Mouse (Mus musculus) midbrain, embryonic 13.5 days (tissue): ENCODE data around the gene Lctl. TPM values are rescaled to one million over a fixed set of nuclear protein-coding genes. Genes with fewer than 3 reads are reported as not detected.

Source experiments
- ATAC-seq: fragments of 200-750 bp; cut with Nextera tagmentation; 2 replicates; pipeline ENCODE4 v1.8.0; 2017; ENCODE audit warnings: mild to moderate bottlenecking, moderate TSS enrichment, moderate library complexity
- H3K27ac ChIP-seq: fragments of 300-500 bp; sonication (generic); 2 replicates; pipeline ENCODE4 v1.5.1; 2015; ENCODE audit warnings: inconsistent platforms, mild to moderate bottlenecking, moderate library complexity
- H3K27me3 ChIP-seq: fragments of 300-500 bp; sonication (generic); 2 replicates; pipeline ENCODE4 v1.6.1; 2015; ENCODE audit warnings: mild to moderate bottlenecking, inconsistent platforms
- H3K36me3 ChIP-seq: fragments of 300-500 bp; sonication (generic); 2 replicates; pipeline ENCODE4 v1.6.1; 2015; ENCODE audit warnings: mild to moderate bottlenecking, inconsistent platforms
- H3K4me1 ChIP-seq: fragments of 300-500 bp; sonication (generic); replicated peaks from 2 replicates; pipeline ENCODE4 v1.6.1; 2015; ENCODE audit warnings: inconsistent platforms
- H3K4me2 ChIP-seq: fragments of 300-500 bp; sonication (generic); replicated peaks from 2 replicates; pipeline ENCODE4 v1.6.1; 2015; ENCODE audit warnings: moderate library complexity, mild to moderate bottlenecking, inconsistent platforms
- H3K4me3 ChIP-seq: fragments of 300-500 bp; sonication (generic); replicated peaks from 2 replicates; pipeline ENCODE4 v1.5.1; 2015; ENCODE audit warnings: mild to moderate bottlenecking, inconsistent platforms
- H3K9ac ChIP-seq: fragments of 300-500 bp; sonication (generic); replicated peaks from 2 replicates; pipeline ENCODE4 v1.6.1; 2015; ENCODE audit warnings: mild to moderate bottlenecking, inconsistent platforms
- H3K9me3 ChIP-seq: fragments of 300-500 bp; sonication (generic); 2 replicates; pipeline ENCODE4 v1.6.1; 2016; ENCODE audit warnings: mild to moderate bottlenecking, inconsistent platforms
- WGBS: fragments of 180-500 bp; shearing (Covaris S2); methylation state at CpG from one replicate; pipeline ENCODE4 v1.1.7; 2015; 5-methylcytosine and 5-hydroxymethylcytosine counted together
- polyA plus RNA-seq: library from polyadenylated mRNA; unstranded; fragments of >200 nt; fragmentation: Nextera tagmentation; extraction: Ambion mirVana; gene quantifications from 2 replicates; pipeline ENCODE4 v1.2.1, GENCODE M21; 2015

The Lctl gene
- polyA plus RNA-seq, 1 experiment from 2014 or later = not detected

DNA sequence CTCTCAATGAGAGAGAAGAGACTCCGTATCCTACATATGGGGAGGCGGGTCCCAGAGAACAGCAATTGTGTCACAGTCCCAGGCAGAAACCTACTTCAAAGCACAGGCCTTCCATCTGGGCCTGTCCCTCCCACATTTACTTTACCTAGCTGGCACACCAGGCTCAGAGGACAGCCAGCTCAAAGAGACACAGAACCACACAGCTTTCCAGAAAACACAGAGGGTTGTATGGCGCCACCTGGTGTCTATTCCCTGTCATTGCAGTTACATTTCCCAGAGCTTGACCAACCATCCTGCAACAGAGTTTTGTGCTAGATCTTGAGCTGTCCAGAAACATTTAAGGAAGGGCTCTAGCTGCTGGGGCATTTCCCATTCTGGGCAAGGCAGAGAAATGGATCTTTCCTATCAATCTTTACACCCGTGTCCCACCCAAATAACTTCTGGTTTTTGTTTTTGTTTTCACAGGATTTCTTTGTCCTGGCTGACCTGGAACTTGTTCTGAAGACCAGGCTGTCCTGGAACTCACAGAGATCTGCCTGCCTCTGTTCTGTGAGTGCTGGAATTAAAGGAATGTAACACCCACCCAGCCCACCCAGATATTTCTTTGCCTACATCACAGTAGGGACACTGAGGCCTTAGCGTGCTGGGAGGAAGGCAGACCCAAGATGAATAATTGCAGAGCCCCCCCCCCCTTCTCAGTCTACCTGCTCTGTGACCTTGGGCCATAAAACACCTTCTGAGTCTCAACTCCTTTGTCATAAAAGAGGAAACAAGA, 29.3 kb upstream of the Lctl start:
- no peak overlapping the region for H3K4me2 ChIP-seq
- peaks cover 10% of the 10 kb centered on the region for H3K4me1 ChIP-seq
- 50% methylated on average over 5 of the region's 5 CpGs for WGBS
- no peak overlapping the region for H3K9ac ChIP-seq
- H3K27me3 ChIP-seq = peaks cover 34% of the 10 kb centered on the region
- H3K9me3 ChIP-seq = no peaks in the 10 kb centered on the region
- no peak overlapping the region for H3K27ac ChIP-seq
- H3K4me3 ChIP-seq = no peak overlapping the region
- peak; percentile 62; the same call in 1 of the 2 replicates for ATAC-seq
- H3K36me3 ChIP-seq = no peaks in the 10 kb centered on the region

DNA sequence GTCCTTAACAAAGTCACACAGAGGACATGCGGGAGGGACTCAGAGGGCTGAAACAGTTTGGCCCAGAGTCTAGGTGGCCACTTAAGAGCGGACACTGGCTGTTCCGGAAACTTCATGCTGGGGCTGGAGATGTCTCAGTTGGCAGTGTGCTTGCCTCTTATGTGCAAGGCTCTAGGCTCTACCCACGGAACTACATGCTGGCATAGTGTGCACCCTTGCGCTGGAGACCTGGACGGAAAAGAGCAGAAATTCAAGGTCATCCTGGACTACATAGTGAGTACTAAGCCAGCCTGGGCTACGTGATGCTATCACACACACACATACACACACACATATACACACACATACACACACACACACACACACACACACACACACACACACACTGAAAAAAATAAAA, 28.6 kb upstream of the Lctl start:
- Histone ChIP-seq H3K27ac (no peak overlapping the region), H3K27me3 (peaks cover 27% of the 10 kb centered on the region), H3K4me2 (no peak overlapping the region), H3K9ac (no peak overlapping the region), H3K36me3 (no peaks in the 10 kb centered on the region), H3K4me1 (peaks cover 10% of the 10 kb centered on the region), H3K4me3 (no peak overlapping the region), H3K9me3 (no peaks in the 10 kb centered on the region)
- ATAC-seq = no peak
- WGBS = 90% methylated on average over 7 of the region's 7 CpGs

DNA sequence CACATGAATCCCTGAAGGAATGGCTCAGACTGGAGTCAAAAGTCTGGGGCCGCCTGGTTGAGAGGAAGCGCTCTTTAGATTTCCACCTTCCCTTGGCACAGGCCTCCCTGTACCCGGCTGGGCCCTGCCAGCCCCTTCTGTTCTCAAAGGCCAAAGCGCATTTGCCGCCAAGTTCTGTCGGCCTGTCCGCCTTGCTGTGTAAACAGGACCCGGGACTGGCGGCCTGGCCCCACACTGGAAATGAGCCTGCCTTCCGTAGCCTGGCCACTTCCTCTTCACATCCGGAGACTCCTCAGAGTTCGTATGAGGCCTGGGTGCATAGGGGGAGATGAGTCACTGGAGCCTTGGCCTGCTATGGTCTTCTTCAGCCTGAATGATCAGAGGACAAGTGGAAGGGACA, 27.9 kb upstream of the Lctl start:
- no peaks in the 10 kb centered on the region for H3K9me3 ChIP-seq
- H3K9ac ChIP-seq = no peak overlapping the region
- H3K27me3 ChIP-seq = peaks cover 21% of the 10 kb centered on the region
- H3K4me3 ChIP-seq = no peak overlapping the region
- no peaks in the 10 kb centered on the region for H3K36me3 ChIP-seq
- H3K4me1 ChIP-seq = peaks cover 12% of the 10 kb centered on the region
- H3K27ac ChIP-seq = no peak overlapping the region
- no peak for ATAC-seq
- H3K4me2 ChIP-seq = no peak overlapping the region
- WGBS = 70% methylated on average over 12 of the region's 12 CpGs

DNA sequence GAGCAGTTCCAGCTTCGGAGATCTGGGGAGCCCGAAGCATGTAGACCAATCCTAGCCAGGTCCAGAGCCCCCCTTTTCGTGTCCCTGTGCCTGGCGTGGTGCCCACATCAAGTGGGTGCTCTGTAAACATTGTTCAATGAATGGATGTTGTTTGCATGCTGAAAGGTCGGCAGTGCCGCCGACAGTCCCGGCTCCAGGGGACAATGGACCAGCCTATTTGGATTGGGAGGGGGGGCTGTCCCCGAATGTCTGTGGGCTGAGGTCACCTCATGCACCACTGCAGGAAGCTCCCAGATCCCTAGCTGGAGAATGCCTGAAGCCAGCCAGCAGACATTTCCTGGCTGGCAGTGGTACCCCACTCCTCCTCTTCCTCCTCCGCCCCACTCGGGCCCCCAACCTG, 22.9 kb upstream of the Lctl start:
- H3K36me3 ChIP-seq = no peaks in the 10 kb centered on the region
- H3K4me3 ChIP-seq = no peak overlapping the region
- no peak overlapping the region for H3K27ac ChIP-seq
- WGBS = 59% methylated on average over 11 of the region's 11 CpGs
- peaks cover 10% of the 10 kb centered on the region for H3K4me1 ChIP-seq
- H3K4me2 ChIP-seq = no peak overlapping the region
- no peak overlapping the region for H3K9ac ChIP-seq
- peak; percentile 58; the same call in 1 of the 2 replicates for ATAC-seq
- no peaks in the 10 kb centered on the region for H3K27me3 ChIP-seq
- H3K9me3 ChIP-seq = no peaks in the 10 kb centered on the region

DNA sequence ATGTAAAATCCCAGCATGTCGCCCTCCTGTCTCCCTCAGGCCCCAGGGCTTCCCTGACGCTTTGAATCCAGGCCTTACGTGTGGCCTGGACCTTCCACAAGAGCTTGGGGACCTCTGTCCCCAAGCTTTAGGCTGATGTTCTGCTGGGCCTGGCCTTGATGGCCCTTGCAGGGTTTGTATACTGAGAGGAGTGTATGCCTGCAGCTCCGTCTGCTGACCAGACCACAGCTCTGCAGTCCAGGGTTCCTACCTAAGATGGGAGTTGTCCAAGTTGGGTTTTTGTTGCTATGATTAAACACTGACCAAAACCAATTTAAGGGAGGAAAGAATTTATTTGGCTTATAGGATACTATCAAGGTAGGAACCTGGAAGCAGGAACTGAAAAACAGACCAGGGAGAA, 18.7 kb upstream of the Lctl start:
- H3K9ac ChIP-seq = no peak overlapping the region
- no peaks in the 10 kb centered on the region for H3K27me3 ChIP-seq
- 60% methylated on average over 4 of the region's 4 CpGs for WGBS
- H3K4me3 ChIP-seq = no peak overlapping the region
- no peak for ATAC-seq
- H3K27ac ChIP-seq = no peak overlapping the region
- no peaks in the 10 kb centered on the region for H3K9me3 ChIP-seq
- H3K4me2 ChIP-seq = no peak overlapping the region
- peaks cover 10% of the 10 kb centered on the region for H3K4me1 ChIP-seq
- H3K36me3 ChIP-seq = no peaks in the 10 kb centered on the region

DNA sequence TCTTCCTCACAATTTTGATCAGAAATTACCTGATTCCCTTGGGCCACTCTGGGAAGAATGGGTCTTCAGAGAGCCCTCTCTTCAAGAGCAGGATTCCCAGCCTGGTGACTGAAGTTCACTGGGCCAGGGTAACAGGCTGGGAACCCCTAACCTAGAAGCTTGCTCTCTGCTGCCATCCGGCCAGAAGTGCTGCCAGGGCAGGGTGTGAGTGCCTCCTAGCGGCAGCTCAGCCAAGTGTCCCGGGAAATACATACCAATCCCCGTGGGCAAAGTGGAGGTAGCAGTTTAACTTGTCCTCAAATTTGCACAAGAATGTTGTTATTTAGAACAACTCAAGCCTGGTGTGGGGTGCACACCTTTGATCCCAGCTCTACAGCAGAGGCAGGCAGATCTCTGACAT, 16.5 kb upstream of the Lctl start:
- H3K27me3 ChIP-seq = no peaks in the 10 kb centered on the region
- no peak overlapping the region for H3K27ac ChIP-seq
- no peaks in the 10 kb centered on the region for H3K4me1 ChIP-seq
- H3K4me3 ChIP-seq = no peak overlapping the region
- no peak for ATAC-seq
- no peak overlapping the region for H3K9ac ChIP-seq
- H3K4me2 ChIP-seq = no peak overlapping the region
- no peaks in the 10 kb centered on the region for H3K9me3 ChIP-seq
- H3K36me3 ChIP-seq = no peaks in the 10 kb centered on the region
- WGBS = under 1% methylated on average over 4 of the region's 4 CpGs

DNA sequence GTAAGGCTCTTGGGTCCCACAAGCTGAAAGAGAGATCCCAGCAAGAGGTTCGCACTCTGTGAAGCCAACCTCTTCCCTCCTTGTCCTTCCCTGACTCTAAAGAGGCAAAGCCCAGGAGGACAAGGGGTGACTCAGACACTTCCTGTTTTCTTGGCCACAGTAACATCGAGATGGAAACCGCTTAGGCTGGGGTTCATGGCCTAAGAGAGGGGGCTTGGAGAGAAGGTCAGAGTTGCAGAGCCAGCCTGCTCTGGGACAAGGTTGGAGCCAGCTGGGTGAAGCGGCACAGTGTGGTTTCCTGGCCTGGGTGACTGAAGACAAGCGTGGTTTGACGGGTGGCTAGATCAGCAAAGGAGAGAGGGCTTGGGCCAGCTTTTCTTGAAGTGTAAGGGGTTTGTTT, 11.6 kb upstream of the Lctl start:
- Histone ChIP-seq H3K9me3 (no peaks in the 10 kb centered on the region), H3K9ac (no peak overlapping the region), H3K4me3 (no peak overlapping the region), H3K4me2 (no peak overlapping the region), H3K27ac (no peak overlapping the region), H3K4me1 (no peaks in the 10 kb centered on the region), H3K27me3 (no peaks in the 10 kb centered on the region), H3K36me3 (no peaks in the 10 kb centered on the region)
- 84% methylated on average over 6 of the region's 6 CpGs for WGBS
- ATAC-seq = no peak

DNA sequence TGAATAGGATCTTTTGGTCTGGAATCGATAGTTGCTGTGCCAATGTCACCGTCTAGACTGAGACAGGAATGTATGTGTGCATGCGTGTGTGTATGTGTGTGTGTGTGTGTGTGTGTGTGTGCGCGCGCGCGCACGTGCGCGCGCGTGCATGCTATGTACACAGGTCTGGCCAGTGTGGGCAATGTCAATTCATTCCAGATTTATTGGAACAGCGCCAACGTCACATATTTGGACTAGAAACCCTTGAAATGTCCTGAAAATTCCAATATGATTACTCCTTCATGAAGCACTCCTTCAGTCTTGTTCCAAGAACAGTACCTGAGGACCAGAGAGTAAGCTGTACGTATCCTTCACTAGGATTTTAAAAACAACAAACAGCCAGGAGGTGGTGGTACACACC, 6.4 kb upstream of the Lctl start:
- H3K9me3 ChIP-seq = no peaks in the 10 kb centered on the region
- H3K27me3 ChIP-seq = no peaks in the 10 kb centered on the region
- H3K36me3 ChIP-seq = no peaks in the 10 kb centered on the region
- H3K9ac ChIP-seq = no peak overlapping the region
- no peaks in the 10 kb centered on the region for H3K4me1 ChIP-seq
- no peak overlapping the region for H3K4me2 ChIP-seq
- H3K4me3 ChIP-seq = no peak overlapping the region
- no peak overlapping the region for H3K27ac ChIP-seq
- ATAC-seq = no peak
- WGBS = 98% methylated on average over 16 of the region's 16 CpGs

DNA sequence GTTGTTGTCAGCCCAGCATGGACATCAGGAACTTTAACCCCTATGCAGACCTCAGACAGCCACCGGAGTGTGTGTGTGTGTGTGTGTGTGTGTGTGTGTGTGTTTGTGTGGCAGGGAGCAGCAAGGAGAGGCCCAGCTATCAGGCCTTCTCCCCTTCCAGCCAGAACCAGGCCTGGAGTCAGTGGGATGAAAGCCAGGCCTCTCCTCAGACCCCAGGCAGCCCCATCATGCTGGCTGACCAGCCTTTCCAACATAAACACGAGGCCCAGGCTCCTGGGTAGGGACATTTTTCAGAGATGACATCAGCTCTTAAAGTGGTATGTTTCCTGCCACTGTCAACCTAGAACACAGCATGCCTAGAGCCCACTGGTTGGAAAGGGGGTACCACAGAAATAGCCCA, 2.3 kb upstream of the Lctl start:
- H3K27ac ChIP-seq = no peak overlapping the region
- WGBS = 66% methylated on average over 2 of the region's 2 CpGs
- H3K27me3 ChIP-seq = no peaks in the 10 kb centered on the region
- no peaks in the 10 kb centered on the region for H3K36me3 ChIP-seq
- H3K4me2 ChIP-seq = no peak overlapping the region
- no peak overlapping the region for H3K9ac ChIP-seq
- H3K4me3 ChIP-seq = no peak overlapping the region
- H3K9me3 ChIP-seq = no peaks in the 10 kb centered on the region
- H3K4me1 ChIP-seq = no peaks in the 10 kb centered on the region
- no peak for ATAC-seq

DNA sequence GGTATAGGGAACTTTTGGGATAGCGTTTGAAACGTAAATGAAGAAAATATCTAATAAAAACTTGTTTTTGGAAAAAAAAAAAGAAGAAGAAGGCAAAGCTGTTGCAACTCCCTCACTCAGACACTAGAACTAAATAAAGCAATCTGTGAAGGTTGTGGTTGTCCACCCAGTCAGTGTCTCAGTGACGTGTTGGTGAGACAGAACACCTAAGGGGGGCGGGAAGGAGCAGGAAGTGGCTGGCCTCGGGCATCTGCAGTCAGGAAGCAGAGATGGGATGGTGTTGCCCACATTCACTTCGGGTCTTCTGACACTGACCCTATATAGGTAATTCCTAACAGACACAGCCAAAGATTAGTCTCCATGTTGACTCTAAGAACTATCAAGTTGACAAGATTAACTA, 1.2 kb upstream of the Lctl start:
- no peak overlapping the region for H3K9ac ChIP-seq
- no peaks in the 10 kb centered on the region for H3K9me3 ChIP-seq
- no peaks in the 10 kb centered on the region for H3K4me1 ChIP-seq
- no peaks in the 10 kb centered on the region for H3K27me3 ChIP-seq
- 89% methylated on average over 6 of the region's 6 CpGs for WGBS
- no peak for ATAC-seq
- H3K4me3 ChIP-seq = no peak overlapping the region
- no peak overlapping the region for H3K4me2 ChIP-seq
- no peaks in the 10 kb centered on the region for H3K36me3 ChIP-seq
- no peak overlapping the region for H3K27ac ChIP-seq

DNA sequence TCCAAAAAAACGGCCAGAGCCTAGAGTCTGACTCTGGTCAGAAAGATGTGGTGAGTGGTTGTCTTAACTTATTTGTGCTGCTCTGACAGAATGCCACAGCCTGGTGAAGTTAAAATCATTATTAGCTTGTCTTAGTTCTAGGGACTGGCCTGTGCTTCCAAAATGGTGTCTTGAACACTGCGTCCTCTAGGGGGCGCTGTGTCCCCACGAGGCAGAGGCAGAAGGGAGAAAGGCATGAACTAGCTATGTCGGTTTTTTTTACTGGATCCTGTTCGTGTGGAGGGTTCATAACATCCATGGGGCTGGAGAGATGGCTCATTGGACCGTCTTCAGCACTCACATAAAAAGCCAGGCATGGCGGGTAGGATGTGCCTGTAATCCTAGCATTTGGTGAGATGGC, 3.0 kb downstream of the Lctl start:
- Histone ChIP-seq H3K4me2 (no peak overlapping the region), H3K27ac (no peak overlapping the region), H3K9ac (no peak overlapping the region), H3K36me3 (no peaks in the 10 kb centered on the region), H3K27me3 (no peaks in the 10 kb centered on the region), H3K4me1 (no peaks in the 10 kb centered on the region), H3K9me3 (no peaks in the 10 kb centered on the region), H3K4me3 (no peak overlapping the region)
- no peak for ATAC-seq
- WGBS = 37% methylated on average over 8 of the region's 8 CpGs

DNA sequence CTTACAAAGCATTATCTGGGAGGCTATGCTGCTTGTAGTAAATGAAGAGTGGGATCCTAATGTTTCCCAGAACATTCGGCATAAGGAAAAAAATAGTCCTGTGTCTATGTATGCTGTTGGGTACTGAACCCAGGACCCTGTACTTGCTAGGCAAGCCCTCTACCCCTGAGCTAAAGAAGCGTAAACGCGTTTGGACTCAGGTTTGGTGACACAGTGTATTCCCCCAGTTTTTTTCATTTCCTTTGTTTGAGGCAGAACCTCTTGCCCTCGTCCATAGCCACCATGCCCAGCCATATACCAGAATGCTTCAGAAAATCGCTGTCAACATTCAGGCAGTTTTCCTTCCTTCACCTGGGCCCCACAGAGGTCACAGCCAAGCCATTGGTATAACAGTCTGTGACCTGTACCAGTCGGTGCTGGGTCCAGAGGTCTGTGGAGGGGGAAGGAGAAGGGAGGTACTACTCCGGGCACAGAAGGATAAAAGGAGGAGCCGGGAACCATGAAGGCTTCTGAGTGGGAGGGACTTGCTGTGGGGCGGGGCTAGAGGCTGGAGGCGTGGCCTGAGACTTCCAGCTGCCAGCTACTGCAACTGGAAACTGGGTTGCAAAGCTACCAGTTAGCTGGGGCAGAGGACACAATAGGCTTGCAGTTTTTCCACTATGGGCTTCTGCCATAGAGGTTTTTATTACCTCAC, 3.8 kb downstream of the Lctl start:
- Histone ChIP-seq H3K4me2 (no peak overlapping the region), H3K9ac (no peak overlapping the region), H3K4me1 (no peaks in the 10 kb centered on the region), H3K27ac (no peak overlapping the region), H3K4me3 (no peak overlapping the region), H3K36me3 (no peaks in the 10 kb centered on the region), H3K27me3 (no peaks in the 10 kb centered on the region), H3K9me3 (no peaks in the 10 kb centered on the region)
- ATAC-seq = no peak
- WGBS = 44% methylated on average over 11 of the region's 11 CpGs

DNA sequence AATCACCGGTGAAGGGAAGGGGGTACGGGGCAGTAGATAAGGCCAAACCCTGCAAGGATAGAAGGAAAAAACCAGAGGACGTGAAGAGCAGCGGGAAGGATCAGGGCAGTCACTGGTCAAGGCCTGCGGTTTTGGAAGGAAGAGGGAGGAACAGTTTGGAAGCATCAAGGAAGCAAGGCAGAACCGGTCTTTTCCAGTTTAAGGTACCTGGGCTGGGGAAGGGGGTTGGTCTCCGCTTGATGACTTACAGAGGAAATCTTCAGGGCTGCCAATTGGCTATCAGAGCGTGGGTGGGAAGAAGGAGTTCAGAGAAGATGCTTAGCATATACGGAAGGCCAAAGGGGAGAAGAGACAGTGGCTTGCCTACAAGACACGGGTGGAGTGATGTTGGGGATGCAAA, 5.7 kb downstream of the Lctl start:
- ATAC-seq = no peak
- WGBS = 93% methylated on average over 10 of the region's 10 CpGs
- no peaks in the 10 kb centered on the region for H3K9me3 ChIP-seq
- H3K4me2 ChIP-seq = no peak overlapping the region
- H3K9ac ChIP-seq = no peak overlapping the region
- no peak overlapping the region for H3K27ac ChIP-seq
- H3K27me3 ChIP-seq = no peaks in the 10 kb centered on the region
- no peak overlapping the region for H3K4me3 ChIP-seq
- no peaks in the 10 kb centered on the region for H3K4me1 ChIP-seq
- H3K36me3 ChIP-seq = no peaks in the 10 kb centered on the region
